Mouse (Mus musculus) kidney, adult 2 months (tissue): ENCODE measurements around the gene Slc10a7.

ENCODE experiments used
- CTCF ChIP-seq: fragments of 200-500 bp; conservative IDR thresholded peaks from 2 replicates; pipeline ENCODE4 v1.5.1; 2011; ENCODE audit warnings: low read depth, mild to moderate bottlenecking, control low read depth, low read length, moderate library complexity, mixed read lengths; ENCODE audit not compliant: insufficient read depth, insufficient read length
- POLR2A ChIP-seq: fragments of 200-500 bp; IDR thresholded peaks from one replicate; pipeline ENCODE4 v1.6.1; 2011; ENCODE audit warnings: low read depth, low read length, control low read depth

- TF ChIP-seq CTCF (no peak), POLR2A (no peak)
Observed at GRCm38 (mm10) chr8:78571528-78571927, 62.4 kb downstream of the Slc10a7 start.
